Comparison of ENCODE assay signal across 8 mouse cellular contexts in genomic region chr15:80799074-80799633, GRCm38 (mm10).
DNase-seq lines count a peak whose midpoint lies in the region; ATAC-seq and TF ChIP-seq lines count a peak whose summit lies in the region.

No protein-coding gene starts in this region.

- no peaks in the 10 kb centered on the region for H3K27me3 ChIP-seq in E14TG2a.4 (ENCODE audit: insufficient read depth, low read length)
- no peaks in the 10 kb centered on the region for H3K27me3 ChIP-seq in embryonic facial prominence, embryonic 13.5 days

- intact Hi-C loops in heart, postnatal 14 days (cut with DNase I): loop anchor here (2.0 to 5.0 kb wide), 2 partner anchors 88 to 537 kb away; partner anchors contain the start of genes Rps19bp1 and Tnrc6b

- no peak for TF ChIP-seq CTCF in E14TG2a.4 (conservative IDR thresholded peaks at IDR 0.05; ENCODE audit: low read length)

- no peaks in the 10 kb centered on the region for H3K9me3 ChIP-seq in E14TG2a.4 (ENCODE audit: low read length)
- H3K9me3 ChIP-seq in embryonic facial prominence, embryonic 13.5 days: no peaks in the 10 kb centered on the region

- no peaks in the 10 kb centered on the region for H3K36me3 ChIP-seq in E14TG2a.4 (ENCODE audit: insufficient read depth, low read length)
- no peaks in the 10 kb centered on the region for H3K36me3 ChIP-seq in embryonic facial prominence, embryonic 13.5 days

- H3K27ac ChIP-seq in embryonic facial prominence, embryonic 13.5 days: peak overlapping the region; percentile 93

- H3K4me3 ChIP-seq in E14TG2a.4 (replicated peaks; ENCODE audit: low read length): peak overlapping the region; percentile 80
- H3K4me3 ChIP-seq in embryonic facial prominence, embryonic 13.5 days: peak overlapping the region; percentile 56

- ATAC-seq in embryonic facial prominence, embryonic 13.5 days (ENCODE audit: insufficient number of reproducible peaks, insufficient read depth, low FRiP score, low TSS enrichment, low read depth): no peak; the same call in 1 of the 2 replicates

- WGBS in embryonic facial prominence, embryonic 13.5 days: under 1% methylated on average over 10 of the region's 10 CpGs

- peak; percentile 59 for DNase-seq in adrenal gland, postnatal 10 days
- DNase-seq in heart, postnatal 14 days: peak; percentile 40 to 53
- peak; percentile 45 to 56 for DNase-seq in layer of hippocampus, postnatal 10 days (ENCODE audit: low spot score in 2 of 2)
- peak; percentile 32 to 47 for DNase-seq in lung, postnatal 4 days
- DNase-seq in right cerebral cortex, postnatal 14 days: peak; percentile 36
- DNase-seq in urinary bladder, postnatal 4 days (ENCODE audit: low spot score in 2 of 2): no peak

- peaks cover 41% of the 10 kb centered on the region for H3K4me1 ChIP-seq in E14TG2a.4 (replicated peaks; ENCODE audit: low read depth, low read length)
- peaks cover 38% of the 10 kb centered on the region for H3K4me1 ChIP-seq in embryonic facial prominence, embryonic 13.5 days

- H3K9ac ChIP-seq in embryonic facial prominence, embryonic 13.5 days: peak overlapping the region; percentile 77

- H3K4me2 ChIP-seq in embryonic facial prominence, embryonic 13.5 days: peak overlapping the region; percentile 67

Comparison
In these comparisons a context has a peak if more than half of its experiments do, and no peak if none do; other contexts are left out.
1. DNase-seq: peak in adrenal gland, postnatal 10 days (single experiment), heart, postnatal 14 days (2 of 2), layer of hippocampus, postnatal 10 days (2 of 2), lung, postnatal 4 days (2 of 2) and right cerebral cortex, postnatal 14 days (single experiment); none in urinary bladder, postnatal 4 days (0 of 2).